Mouse (Mus musculus) gastrocnemius, adult 8-10 months (tissue): ENCODE data around the gene Naa10. TPM values are rescaled to one million over a fixed set of nuclear protein-coding genes. Genes with fewer than 3 reads are reported as not detected.

ENCODE experiments used
- DNase-seq, 2 experiments: peaks; one replicate each; pipeline ENCODE4 v3.0.0; 2022; ENCODE audit warnings: low spot score in 2 of 2
- total RNA-seq, 4 experiments: library from RNA; stranded (reverse); gene quantifications; 2 replicates each; pipeline ENCODE4 v1.2.4; 2022

Naa10 gene
- total RNA-seq, 4 experiments from 2014 or later = 46.6 to 61.8 (median 47.7) TPM

GRCm38 (mm10) chrX:73916945-73917344, 4.8 kb downstream of the Naa10 start:
- DNase-seq = no peak

DNA sequence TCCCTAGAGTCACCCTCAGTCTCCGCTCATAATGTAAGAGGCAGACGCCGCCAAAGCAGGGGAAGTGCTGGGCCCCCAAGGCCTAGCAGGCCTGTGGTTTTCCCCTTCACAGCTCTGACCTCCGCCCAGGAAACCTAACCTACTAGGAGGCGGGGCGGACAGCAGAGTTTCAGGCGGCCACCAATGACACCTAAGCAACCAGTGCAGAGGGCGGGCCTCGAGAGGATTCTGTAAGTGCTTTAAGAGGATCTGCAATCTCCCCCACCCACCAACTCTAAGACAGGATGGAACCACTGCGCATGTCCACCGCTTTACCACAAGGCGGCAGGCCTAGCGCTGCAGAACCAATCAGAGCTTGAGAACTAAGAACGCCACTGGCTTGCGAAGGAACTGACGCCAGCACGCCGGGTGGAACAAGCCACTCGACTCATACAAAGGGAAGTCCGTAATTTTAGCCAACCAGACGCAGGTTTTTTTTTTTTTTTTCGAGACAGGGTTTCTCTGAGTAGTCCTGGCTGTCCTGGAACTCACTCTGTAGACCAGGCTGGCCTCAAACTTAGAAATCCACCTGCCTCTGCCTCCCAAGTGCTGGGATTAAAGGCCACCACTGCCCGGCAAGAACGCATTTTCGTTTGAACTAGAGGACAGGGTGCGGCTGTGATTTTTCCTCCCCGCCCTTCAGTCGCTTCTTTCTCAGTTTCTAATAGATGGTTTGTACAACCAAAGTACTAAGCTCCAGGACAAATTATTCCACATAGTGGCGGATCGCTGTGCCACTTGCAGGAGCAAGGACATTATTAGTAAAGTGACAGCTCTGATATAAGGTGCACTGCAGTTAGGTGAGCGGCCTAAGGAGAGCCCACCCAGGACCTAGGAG, 6.7 kb downstream of the Naa10 start:
- DNase-seq = peak; percentile 77 to 83

DNA sequence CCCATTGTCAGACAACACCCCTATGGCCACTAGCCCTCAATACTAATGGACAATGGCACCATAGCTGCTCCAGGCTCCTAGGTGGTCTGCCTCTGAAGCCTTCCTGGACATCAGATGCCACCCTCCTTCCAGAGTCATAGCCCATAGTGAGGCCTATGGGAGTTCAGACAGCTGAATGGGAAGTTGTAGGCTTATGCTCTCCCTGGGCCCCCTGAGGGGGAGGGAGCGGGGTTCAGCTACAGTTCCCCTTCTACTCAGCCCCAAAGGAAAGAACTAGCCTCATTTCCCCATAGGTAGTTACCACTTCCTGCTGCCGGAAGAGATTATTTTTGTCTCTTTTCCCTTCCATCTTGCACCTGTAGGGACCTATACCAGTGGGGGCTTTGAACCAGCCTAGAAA, 10.2 kb downstream of the Naa10 start:
- no peak for DNase-seq

- DNase-seq = no peak
These were observed 10.6 kb downstream of the Naa10 start for GRCm38 (mm10) chrX:73911156-73911555.

DNA sequence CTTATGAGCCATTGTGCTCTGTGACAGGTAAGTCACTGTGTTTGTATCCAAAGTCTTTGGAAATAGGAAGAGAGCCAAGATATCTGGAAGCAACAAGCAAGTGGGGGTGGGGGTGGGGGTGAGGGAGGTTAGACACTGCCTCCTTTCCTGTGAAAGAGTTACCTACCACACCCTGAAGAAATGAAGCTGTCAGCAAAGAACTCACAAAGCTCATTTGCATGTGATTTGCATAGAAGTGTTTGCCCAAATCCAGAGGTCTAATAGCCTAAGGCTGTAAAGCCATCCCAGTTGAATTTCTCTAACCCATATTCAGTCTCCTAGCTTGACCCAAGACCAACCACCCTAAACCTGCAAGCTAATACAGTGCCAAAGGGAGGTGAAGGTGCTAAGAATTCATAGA, 11.3 kb downstream of the Naa10 start:
- DNase-seq = no peak

DNA sequence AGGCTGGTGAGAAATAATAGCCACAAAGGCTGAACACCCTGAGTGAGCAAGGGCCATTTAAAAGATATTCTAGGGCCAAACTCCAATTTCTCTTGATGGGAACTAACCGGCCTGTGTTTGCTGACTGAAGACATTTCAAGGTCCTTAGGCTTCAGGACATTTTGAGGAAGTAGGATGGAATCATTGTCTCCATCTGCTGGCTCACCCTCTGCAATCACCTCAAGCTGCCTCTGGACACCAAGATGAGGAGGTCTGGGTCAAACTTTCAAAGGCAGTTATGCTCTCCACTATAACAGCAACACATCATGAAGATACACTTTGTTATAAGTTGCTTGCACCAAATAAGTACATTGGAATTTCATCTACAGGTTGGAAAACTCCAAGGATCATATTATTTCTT, 11.7 kb downstream of the Naa10 start:
- DNase-seq = no peak

- no peak for DNase-seq
These were observed 23.8 kb downstream of the Naa10 start for GRCm38 (mm10) chrX:73897959-73898358.

DNA sequence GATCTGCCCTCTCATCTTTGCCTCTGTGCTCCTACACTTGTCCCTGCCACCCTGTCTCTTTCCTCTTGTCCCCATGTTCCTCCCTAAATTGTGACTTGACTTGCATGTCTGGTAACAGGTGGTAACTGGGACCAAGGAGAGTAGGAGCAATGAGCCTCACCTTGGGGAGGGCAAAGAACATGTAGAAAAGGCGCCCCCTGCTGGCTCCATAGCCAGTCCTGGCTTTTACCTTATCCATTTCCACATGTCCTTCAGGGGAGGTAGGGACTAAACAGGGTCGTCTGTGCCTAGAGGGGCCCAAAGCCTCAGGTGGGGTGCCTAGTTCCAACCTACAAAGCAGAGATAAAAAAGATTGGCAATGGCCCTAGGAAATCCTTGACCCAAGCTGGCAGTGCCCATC, 26.0 kb downstream of the Naa10 start, which contains the start of gene L1cam:
Gene L1cam (minus strand): TSS at position 387 of the 400 bp plus-strand sequence.
- DNase-seq = peak in 1 of 2 experiments; percentile 22

DNA sequence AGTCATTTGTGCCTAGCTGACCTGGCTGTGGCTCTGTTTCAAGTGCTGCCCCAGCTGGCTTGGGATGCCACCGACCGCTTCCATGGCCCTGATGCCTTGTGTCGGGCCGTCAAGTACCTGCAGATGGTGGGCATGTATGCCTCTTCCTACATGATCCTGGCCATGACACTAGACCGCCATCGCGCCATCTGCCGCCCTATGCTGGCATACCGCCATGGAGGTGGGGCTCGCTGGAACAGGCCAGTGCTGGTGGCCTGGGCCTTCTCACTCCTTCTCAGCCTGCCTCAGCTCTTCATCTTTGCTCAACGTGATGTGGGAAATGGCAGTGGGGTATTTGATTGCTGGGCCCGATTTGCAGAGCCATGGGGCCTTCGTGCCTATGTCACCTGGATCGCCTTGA, 28.9 kb downstream of the Naa10 start:
- DNase-seq = no peak

GRCm38 (mm10) chrX:73891551-73892152, 30.1 kb downstream of the Naa10 start, which contains the start of gene Avpr2:
Gene Avpr2, plus strand, starts transcription at chrX:73892102.
- no peak for DNase-seq

GRCm38 (mm10) chrX:73881463-73881862, 40.3 kb downstream of the Naa10 start:
- DNase-seq = no peak

- no peak for DNase-seq
These were observed 40.7 kb downstream of the Naa10 start for GRCm38 (mm10) chrX:73881036-73881427.

DNA sequence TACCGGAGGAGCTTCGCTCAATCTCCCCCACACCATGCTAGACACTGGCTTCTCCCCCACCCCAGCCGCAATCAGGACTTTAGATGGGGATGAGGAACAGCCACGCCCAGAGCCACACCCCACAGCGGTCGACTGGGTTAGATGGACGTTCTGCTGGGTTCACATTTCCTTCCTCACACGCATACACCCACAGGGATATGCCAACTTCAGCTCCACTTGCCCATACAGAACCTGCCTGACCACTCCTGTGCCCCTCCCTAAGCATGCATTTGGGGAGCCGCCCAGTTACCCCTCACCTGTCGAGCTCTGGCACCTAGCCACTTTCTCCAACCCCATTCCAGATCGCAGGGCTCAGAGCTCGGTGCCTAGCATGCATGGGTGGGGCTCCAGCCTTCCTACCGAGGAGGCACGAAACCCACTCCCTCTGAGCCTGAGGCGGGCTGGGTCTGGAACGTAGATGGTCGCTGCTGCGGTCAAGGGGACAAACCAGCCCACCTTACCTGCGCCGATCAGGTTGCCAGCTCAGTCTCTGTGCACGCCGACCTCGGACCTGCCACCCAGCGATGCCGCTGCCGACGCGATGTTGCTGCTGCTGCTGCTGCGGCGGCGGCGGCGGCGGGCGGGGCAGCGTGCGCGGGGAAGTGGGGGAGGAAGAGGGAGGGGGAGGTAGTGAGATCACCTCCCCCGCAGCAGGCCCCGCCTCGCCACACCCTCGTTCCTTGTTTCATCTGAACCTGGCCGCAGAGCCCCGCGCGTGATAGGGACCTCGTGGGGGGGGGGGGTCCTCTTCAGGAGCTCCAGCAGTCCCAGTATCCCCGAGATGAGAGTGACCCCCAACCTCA, 41.3 kb downstream of the Naa10 start:
- DNase-seq = no peak

DNA sequence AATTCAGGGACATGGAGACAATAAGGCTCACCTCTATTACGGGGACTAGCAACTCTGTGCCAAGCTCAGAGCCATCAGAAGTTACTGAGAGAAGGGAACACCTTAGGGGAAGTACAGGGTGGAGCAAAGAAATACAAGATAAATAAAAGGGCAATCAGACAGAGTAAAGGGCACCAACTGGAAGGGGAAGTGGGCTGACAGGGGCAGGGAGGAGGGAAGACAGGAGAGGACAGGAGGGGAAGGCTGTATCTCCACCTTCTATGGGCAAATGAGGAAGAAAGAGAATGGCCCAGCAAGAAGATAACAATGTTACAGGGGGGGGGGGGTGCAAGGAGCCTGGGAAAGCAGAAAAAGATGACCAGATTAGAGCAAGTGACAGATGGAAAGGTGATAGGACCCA, 44.7 kb downstream of the Naa10 start:
- no peak for DNase-seq

DNA sequence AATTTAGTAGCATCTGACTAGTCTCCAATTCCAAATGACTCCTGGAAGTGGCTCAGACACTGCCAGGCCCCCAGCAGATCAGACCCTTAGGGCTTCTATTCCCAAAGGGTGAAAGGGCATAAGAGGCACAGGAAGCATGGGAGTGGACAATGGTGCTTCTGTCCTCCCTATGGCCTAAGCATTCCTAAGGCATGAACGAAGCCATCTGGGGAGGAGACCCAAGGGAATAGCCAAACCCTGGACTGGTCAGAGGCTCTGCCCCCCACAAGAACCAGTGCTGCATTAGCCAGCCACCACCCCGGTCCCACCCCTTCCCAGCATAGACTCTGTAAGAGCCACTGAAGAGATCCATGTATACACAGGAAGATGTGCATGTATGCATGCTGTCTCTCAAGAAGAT, 45.9 kb downstream of the Naa10 start:
- no peak for DNase-seq

DNA sequence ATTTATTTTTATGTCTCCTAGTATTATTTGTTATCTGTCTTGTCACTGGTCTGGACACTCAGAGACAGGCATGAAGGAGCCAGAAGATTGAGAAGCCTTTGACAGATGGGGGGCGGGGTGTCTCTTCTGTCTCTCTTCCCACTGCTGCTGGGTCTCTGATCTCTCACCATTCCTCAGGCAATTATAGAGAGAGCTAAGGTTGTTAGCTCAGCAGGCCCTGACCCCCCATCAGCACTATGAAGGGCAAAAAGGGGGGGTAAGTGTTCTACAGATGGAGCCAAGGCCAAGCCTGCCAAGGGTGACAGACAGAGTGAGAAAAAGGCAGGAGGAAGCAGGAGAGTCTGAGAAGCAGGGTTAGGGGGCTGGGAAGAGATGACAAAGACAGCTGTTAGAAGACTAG, 49.8 kb downstream of the Naa10 start:
- DNase-seq = no peak

GRCm38 (mm10) chrX:73871474-73871873, 50.3 kb downstream of the Naa10 start:
- DNase-seq = no peak

DNA sequence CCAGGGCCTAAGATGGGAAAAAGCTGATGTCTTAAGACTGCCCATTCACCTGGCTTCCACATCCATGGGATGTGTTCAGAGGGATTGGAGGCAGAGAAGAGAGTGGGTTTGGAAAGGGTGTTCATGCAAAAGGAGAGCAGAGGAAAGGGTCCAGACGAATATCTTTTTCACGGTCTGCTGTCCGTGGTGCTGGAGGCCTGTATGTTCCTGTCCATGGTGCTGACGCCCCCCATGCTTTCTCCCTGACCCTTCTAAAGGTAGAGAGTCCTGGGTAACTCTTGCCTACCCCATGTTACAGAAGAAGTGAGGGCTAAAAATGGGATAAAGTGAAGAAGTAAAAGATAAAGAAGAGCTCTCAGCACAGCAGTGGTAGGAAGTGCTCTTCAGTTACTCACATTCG, 52.4 kb downstream of the Naa10 start:
- no peak for DNase-seq

GRCm38 (mm10) chrX:73867852-73868251, 53.9 kb downstream of the Naa10 start:
- no peak for DNase-seq

- DNase-seq = no peak
These were observed 54.5 kb downstream of the Naa10 start for GRCm38 (mm10) chrX:73867256-73867655.
